Mouse (Mus musculus): ENCODE data around the gene C1ra. TPM values are rescaled to one million over a fixed set of nuclear protein-coding genes. Genes with fewer than 3 reads are reported as not detected.

C1ra gene
- 7.7 and 8.5 TPM in 2 replicates for polyA plus RNA-seq (2012; rRNA removed)

GRCm38 (mm10) chr6:124512355-124512836 lies at the start of gene C1ra:
C1ra (plus strand) TSS chr6:124512405.

GRCm38 (mm10) chr6:124464305-124465271 lies 47.6 kb upstream of the C1ra start, which contains the start of gene Clstn3:
Clstn3 (minus strand) TSS chr6:124464794.

GRCm38 (mm10) chr6:124492842-124493561 lies 19.2 kb upstream of the C1ra start, which contains the start of gene C1rl:
C1rl (plus strand) TSS chr6:124493113.

GRCm38 (mm10) chr6:124542284-124542683 lies 30.1 kb downstream of the C1ra start, which contains the start of gene C1s1:
C1s1 (minus strand) TSS chr6:124542359.

GRCm38 (mm10) chr6:124570026-124570425 lies 57.8 kb downstream of the C1ra start, which contains the start of gene C1rb:
C1rb (plus strand) TSS chr6:124570294.

Other genes with a start within 250 kb of the C1ra start
- 0.02 and 0.03 TPM in 2 replicates for gene Cd163, start 207.7 kb upstream of the C1ra start, polyA plus RNA-seq (2012; rRNA removed)
- gene Pex5, start 97.3 kb upstream of the C1ra start, polyA plus RNA-seq (2012; rRNA removed), result 11.7 and 13.9 TPM in 2 replicates
- gene Clstn3, start 47.6 kb upstream of the C1ra start, polyA plus RNA-seq (2012; rRNA removed), result 2.3 and 2.7 TPM in 2 replicates
- gene C1rl, start 19.3 kb upstream of the C1ra start, polyA plus RNA-seq (2012; rRNA removed), result 3.0 and 3.9 TPM in 2 replicates
- gene C1s1, start 30.0 kb downstream of the C1ra start, polyA plus RNA-seq (2012; rRNA removed), result 39.2 and 48.1 TPM in 2 replicates
- gene C1rb, start 57.9 kb downstream of the C1ra start, polyA plus RNA-seq (2012; rRNA removed), result not detected in 2 replicates
- gene C1s2, start 123.7 kb downstream of the C1ra start, polyA plus RNA-seq (2012; rRNA removed), result 0.01 and 0.02 TPM in 2 replicates
- 57.0 and 65.6 TPM in 2 replicates for gene Lpcat3, start 150.6 kb downstream of the C1ra start, polyA plus RNA-seq (2012; rRNA removed)
- gene Emg1, start 199.8 kb downstream of the C1ra start, polyA plus RNA-seq (2012; rRNA removed), result 106 and 121 TPM in 2 replicates
- 117 and 139 TPM in 2 replicates for gene Phb2, start 199.9 kb downstream of the C1ra start, polyA plus RNA-seq (2012; rRNA removed)
- gene Ptpn6, start 226.3 kb downstream of the C1ra start, polyA plus RNA-seq (2012; rRNA removed), result 16.4 and 20.0 TPM in 2 replicates
- 40.8 and 45.6 TPM in 2 replicates for gene Grcc10, start 229.0 kb downstream of the C1ra start, polyA plus RNA-seq (2012; rRNA removed)
- not detected in 2 replicates for gene Gm45234, start 243.6 kb downstream of the C1ra start, polyA plus RNA-seq (2012; rRNA removed)
- 2.4 and 3.2 TPM in 2 replicates for gene Atn1, start 244.1 kb downstream of the C1ra start, polyA plus RNA-seq (2012; rRNA removed)